Mouse (Mus musculus) naive thymus-derived CD4-positive, alpha-beta T cell, adult 5 months (primary cell): ENCODE measurements around the gene Actrt1. TPM values are rescaled to one million over a fixed set of nuclear protein-coding genes. Genes with fewer than 3 reads are reported as not detected.

Experiments used
- polyA plus RNA-seq: library from polyadenylated mRNA; unstranded; fragments of 100-300 nt; shearing (Covaris generic); gene quantifications from one replicate; pipeline ENCODE4 v1.2.1, GENCODE M21; 2017

The Actrt1 gene
- polyA plus RNA-seq, result not detected

DNA sequence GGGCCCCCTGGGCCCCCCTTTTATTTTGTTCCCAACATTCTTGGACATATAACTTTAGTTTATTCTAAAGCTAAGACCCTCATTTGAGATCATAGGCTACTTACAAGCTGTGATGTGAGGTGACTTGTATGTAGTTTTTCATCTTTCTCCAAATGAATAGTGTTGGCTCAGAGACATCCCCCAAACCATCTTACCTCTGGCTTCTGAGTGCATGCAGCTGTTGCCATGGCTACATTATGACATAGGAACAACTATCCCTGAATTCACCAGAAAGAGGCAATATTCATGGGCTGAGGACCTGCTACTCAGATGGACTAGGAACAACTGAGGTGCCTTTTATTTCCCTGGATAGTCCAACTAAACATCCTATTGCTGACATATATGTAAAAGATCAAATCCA is at the start of gene Actrt1:
Gene Actrt1 (plus strand): TSS at position 301 of the 400 bp plus-strand sequence.

